Mouse (Mus musculus): ENCODE data around the gene Nfia. TPM values are rescaled to one million over a fixed set of nuclear protein-coding genes. Genes with fewer than 3 reads are reported as not detected.

Nfia gene
- polyA plus RNA-seq, 1 experiment from 2014 or later, result 59.9 TPM

- Histone ChIP-seq H3K27me3 (no peaks in the 10 kb centered on the region), H3K4me2 (no peak overlapping the region), H3K4me1 (peaks cover 59% of the 10 kb centered on the region), H3K36me3 (no peaks in the 10 kb centered on the region; the same call in 1 of the 2 replicates), H3K9me3 (no peaks in the 10 kb centered on the region), H3K9ac (no peak overlapping the region), H3K27ac (no peak overlapping the region), H3K4me3 (no peak overlapping the region)
- ATAC-seq (ENCODE audit: insufficient number of reproducible peaks, insufficient read depth, low FRiP score, low TSS enrichment, low read depth), result no peak
- WGBS, result 85% methylated on average over 16 of the region's 16 CpGs
Measured at GRCm38 (mm10) chr4:97830935-97831608, 58.5 kb downstream of the Nfia start.

- no peak for ATAC-seq (ENCODE audit: insufficient number of reproducible peaks, insufficient read depth, low FRiP score, low TSS enrichment, low read depth)
- no peak overlapping the region for H3K27ac ChIP-seq
- H3K36me3 ChIP-seq, result no peaks in the 10 kb centered on the region; the same call in 1 of the 2 replicates
- no peak overlapping the region for H3K9ac ChIP-seq
- WGBS, result 89% methylated on average over 7 of the region's 7 CpGs
- H3K9me3 ChIP-seq, result no peaks in the 10 kb centered on the region
- H3K4me3 ChIP-seq, result no peak overlapping the region
- no peak overlapping the region for H3K4me2 ChIP-seq
- H3K4me1 ChIP-seq, result peaks cover 55% of the 10 kb centered on the region
- no peaks in the 10 kb centered on the region for H3K27me3 ChIP-seq
Measured at GRCm38 (mm10) chr4:97831611-97832278, 59.2 kb downstream of the Nfia start.

GRCm38 (mm10) chr4:97832279-97832640, 59.7 kb downstream of the Nfia start:
- no peak for ATAC-seq (ENCODE audit: insufficient number of reproducible peaks, insufficient read depth, low FRiP score, low TSS enrichment, low read depth)
- peaks cover 55% of the 10 kb centered on the region for H3K4me1 ChIP-seq
- H3K27ac ChIP-seq, result no peak overlapping the region
- no peak overlapping the region for H3K4me3 ChIP-seq
- no peak overlapping the region for H3K4me2 ChIP-seq
- no peaks in the 10 kb centered on the region for H3K27me3 ChIP-seq
- H3K9ac ChIP-seq, result no peak overlapping the region
- no peaks in the 10 kb centered on the region; the same call in 1 of the 2 replicates for H3K36me3 ChIP-seq
- 86% methylated on average over 4 of the region's 4 CpGs for WGBS
- H3K9me3 ChIP-seq, result no peaks in the 10 kb centered on the region

- Histone ChIP-seq H3K4me3 (no peak overlapping the region), H3K9me3 (no peaks in the 10 kb centered on the region), H3K9ac (no peak overlapping the region), H3K36me3 (no peaks in the 10 kb centered on the region), H3K27me3 (no peaks in the 10 kb centered on the region), H3K27ac (no peak overlapping the region), H3K4me1 (peaks cover 66% of the 10 kb centered on the region), H3K4me2 (no peak overlapping the region)
- WGBS, result 48% methylated on average over 13 of the region's 13 CpGs
- ATAC-seq (ENCODE audit: insufficient number of reproducible peaks, insufficient read depth, low FRiP score, low TSS enrichment, low read depth), result no peak
Measured at GRCm38 (mm10) chr4:97836812-97837211, 64.3 kb downstream of the Nfia start.

GRCm38 (mm10) chr4:97837724-97838123, 65.2 kb downstream of the Nfia start:
- H3K27me3 ChIP-seq, result no peaks in the 10 kb centered on the region
- peak overlapping the region; percentile 24; the same call in 1 of the 2 replicates for H3K27ac ChIP-seq
- 72% methylated on average over 3 of the region's 3 CpGs for WGBS
- no peak overlapping the region for H3K9ac ChIP-seq
- H3K4me3 ChIP-seq, result no peak overlapping the region
- peaks cover 65% of the 10 kb centered on the region for H3K4me1 ChIP-seq
- H3K9me3 ChIP-seq, result no peaks in the 10 kb centered on the region
- ATAC-seq (ENCODE audit: insufficient number of reproducible peaks, insufficient read depth, low FRiP score, low TSS enrichment, low read depth), result no peak
- H3K36me3 ChIP-seq, result no peaks in the 10 kb centered on the region
- H3K4me2 ChIP-seq, result no peak overlapping the region

GRCm38 (mm10) chr4:97838651-97839050, 66.1 kb downstream of the Nfia start:
- no peak for ATAC-seq (ENCODE audit: insufficient number of reproducible peaks, insufficient read depth, low FRiP score, low TSS enrichment, low read depth)
- Histone ChIP-seq H3K9me3 (no peaks in the 10 kb centered on the region), H3K36me3 (no peaks in the 10 kb centered on the region), H3K27ac (no peak overlapping the region), H3K9ac (no peak overlapping the region), H3K4me1 (peaks cover 73% of the 10 kb centered on the region), H3K4me2 (no peak overlapping the region), H3K4me3 (no peak overlapping the region), H3K27me3 (no peaks in the 10 kb centered on the region)
- 50% methylated on average over 3 of the region's 3 CpGs for WGBS

GRCm38 (mm10) chr4:97839406-97840101, 67.0 kb downstream of the Nfia start:
- no peaks in the 10 kb centered on the region for H3K27me3 ChIP-seq
- WGBS, result 48% methylated on average over 7 of the region's 7 CpGs
- H3K4me1 ChIP-seq, result peaks cover 78% of the 10 kb centered on the region
- no peak for ATAC-seq (ENCODE audit: insufficient number of reproducible peaks, insufficient read depth, low FRiP score, low TSS enrichment, low read depth)
- H3K27ac ChIP-seq, result peak overlapping the region; percentile 34; the same call in 1 of the 2 replicates
- H3K36me3 ChIP-seq, result no peaks in the 10 kb centered on the region
- H3K4me2 ChIP-seq, result no peak overlapping the region
- no peak overlapping the region for H3K4me3 ChIP-seq
- H3K9ac ChIP-seq, result no peak overlapping the region
- no peaks in the 10 kb centered on the region for H3K9me3 ChIP-seq

- H3K4me1 ChIP-seq, result peaks cover 79% of the 10 kb centered on the region
- H3K27me3 ChIP-seq, result no peaks in the 10 kb centered on the region
- 69% methylated on average over 8 of the region's 8 CpGs for WGBS
- H3K4me3 ChIP-seq, result no peak overlapping the region
- no peaks in the 10 kb centered on the region for H3K9me3 ChIP-seq
- H3K36me3 ChIP-seq, result no peaks in the 10 kb centered on the region
- no peak overlapping the region for H3K9ac ChIP-seq
- no peak for ATAC-seq (ENCODE audit: insufficient number of reproducible peaks, insufficient read depth, low FRiP score, low TSS enrichment, low read depth)
- H3K27ac ChIP-seq, result no peak overlapping the region
- H3K4me2 ChIP-seq, result no peak overlapping the region
Measured at GRCm38 (mm10) chr4:97840227-97841062, 67.9 kb downstream of the Nfia start.

GRCm38 (mm10) chr4:97841063-97841595, 68.6 kb downstream of the Nfia start:
- Histone ChIP-seq H3K36me3 (no peaks in the 10 kb centered on the region), H3K4me3 (no peak overlapping the region), H3K9ac (no peak overlapping the region), H3K9me3 (no peaks in the 10 kb centered on the region), H3K4me1 (peaks cover 79% of the 10 kb centered on the region), H3K27ac (no peak overlapping the region), H3K4me2 (no peak overlapping the region), H3K27me3 (no peaks in the 10 kb centered on the region)
- ATAC-seq (ENCODE audit: insufficient number of reproducible peaks, insufficient read depth, low FRiP score, low TSS enrichment, low read depth), result no peak
- 62% methylated on average over 4 of the region's 4 CpGs for WGBS

GRCm38 (mm10) chr4:97841745-97842144, 69.2 kb downstream of the Nfia start:
- no peak overlapping the region for H3K9ac ChIP-seq
- H3K4me2 ChIP-seq, result no peak overlapping the region
- no peak for ATAC-seq (ENCODE audit: insufficient number of reproducible peaks, insufficient read depth, low FRiP score, low TSS enrichment, low read depth)
- no peak overlapping the region for H3K4me3 ChIP-seq
- H3K27ac ChIP-seq, result no peak overlapping the region
- no peaks in the 10 kb centered on the region for H3K27me3 ChIP-seq
- peaks cover 84% of the 10 kb centered on the region for H3K4me1 ChIP-seq
- no peaks in the 10 kb centered on the region for H3K9me3 ChIP-seq
- 78% methylated on average over 5 of the region's 5 CpGs for WGBS
- no peaks in the 10 kb centered on the region for H3K36me3 ChIP-seq
